Mouse (Mus musculus) brain, embryonic 14.5 days (tissue): Measurements from ENCODE around the gene Hibadh. TPM values are rescaled to one million over a fixed set of nuclear protein-coding genes. Genes with fewer than 3 reads are reported as not detected.

Experiments used
- DNase-seq: peaks from one replicate; pipeline ENCODE4 v3.0.0-alpha.2; 2011; ENCODE audit warnings: low read depth
- CTCF ChIP-seq: fragments of 200-500 bp; IDR thresholded peaks from 2 replicates; pipeline ENCODE4 v1.5.1; 2012; ENCODE audit warnings: inconsistent platforms, mild to moderate bottlenecking, moderate library complexity, borderline replicate concordance; ENCODE audit not compliant: insufficient read depth, insufficient read length; ENCODE audit errors: extremely low read depth
- POLR2A ChIP-seq: fragments of 200-500 bp; IDR thresholded peaks from 2 replicates; pipeline ENCODE4 v1.6.1; 2012; ENCODE audit warnings: mild to moderate bottlenecking, inconsistent platforms, borderline replicate concordance; ENCODE audit not compliant: poor library complexity, insufficient read depth, insufficient read length, severe bottlenecking; ENCODE audit errors: extremely low read depth
- polyA plus RNA-seq: library from polyadenylated mRNA; depleted of rRNA; stranded (reverse); fragments of >200 nt; gene quantifications from 2 replicates; pipeline ENCODE4 v1.2.3, GENCODE M21; 2012

Gene Hibadh
- polyA plus RNA-seq, 1 experiment = 34.2 TPM

DNA sequence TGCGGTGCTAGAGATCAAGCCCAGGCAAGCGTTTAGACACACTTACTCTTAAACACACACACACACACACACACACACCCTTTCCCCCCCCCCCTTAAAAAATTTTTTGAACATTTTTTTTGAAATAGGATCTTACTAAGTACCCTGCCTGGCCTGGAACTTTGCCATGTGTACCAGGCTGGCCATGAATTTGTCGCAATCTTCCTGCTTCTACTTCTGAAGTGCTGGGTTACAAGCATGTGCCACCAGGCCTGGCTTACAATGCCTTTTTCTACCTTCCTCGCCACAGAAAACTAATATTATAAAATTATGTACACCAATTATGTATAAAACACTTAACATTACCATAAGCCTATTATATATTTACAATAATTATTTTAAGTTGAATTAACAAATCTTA is 59.1 kb downstream of the Hibadh start:
- no peak for DNase-seq
- no peak for TF ChIP-seq CTCF
- no peak for TF ChIP-seq POLR2A

DNA sequence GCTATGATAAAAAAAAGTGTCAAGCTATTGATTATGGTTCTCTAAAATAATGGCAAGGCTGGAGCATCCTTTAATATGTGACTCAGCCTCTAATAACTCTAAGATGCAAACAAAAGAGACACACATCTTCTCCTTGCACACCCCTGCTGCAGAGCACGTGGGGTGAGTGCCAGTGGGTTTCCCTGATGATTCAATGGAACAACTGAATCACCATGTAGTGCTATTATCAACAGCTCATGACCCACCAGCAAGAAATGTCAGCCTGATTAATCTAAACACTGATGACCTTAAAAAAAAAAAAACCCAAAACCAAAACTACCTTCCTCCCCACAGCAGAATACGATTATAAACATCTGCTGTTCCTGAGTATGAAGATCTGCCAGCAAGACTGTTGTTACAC is 61.9 kb downstream of the Hibadh start:
- TF ChIP-seq POLR2A (no peak), CTCF (no peak)

DNA sequence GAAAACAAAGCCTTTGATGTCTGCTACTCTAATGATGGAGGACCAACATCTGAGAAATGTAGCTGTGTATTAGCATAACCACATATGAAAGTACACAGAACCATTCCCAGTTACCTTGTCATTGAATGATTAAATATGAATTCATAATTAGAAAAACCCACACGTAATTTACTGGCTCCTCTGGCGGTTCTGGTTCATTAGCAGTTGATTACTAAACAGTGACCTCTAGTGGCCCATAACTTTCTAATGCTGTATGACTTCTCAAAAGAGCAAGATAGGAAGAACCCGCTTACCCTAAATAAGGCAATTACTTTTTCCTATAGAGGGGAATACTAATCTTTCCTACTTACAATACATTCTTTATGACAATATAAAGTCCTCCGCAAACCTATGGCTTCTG is 62.9 kb downstream of the Hibadh start:
- TF ChIP-seq POLR2A (no peak), CTCF (peak; percentile 29; the same call in 1 of the 2 replicates)
- DNase-seq = peak; percentile 80

More for the DNA sequence above, 61.9 kb downstream of the Hibadh start:
- no peak for DNase-seq

DNA sequence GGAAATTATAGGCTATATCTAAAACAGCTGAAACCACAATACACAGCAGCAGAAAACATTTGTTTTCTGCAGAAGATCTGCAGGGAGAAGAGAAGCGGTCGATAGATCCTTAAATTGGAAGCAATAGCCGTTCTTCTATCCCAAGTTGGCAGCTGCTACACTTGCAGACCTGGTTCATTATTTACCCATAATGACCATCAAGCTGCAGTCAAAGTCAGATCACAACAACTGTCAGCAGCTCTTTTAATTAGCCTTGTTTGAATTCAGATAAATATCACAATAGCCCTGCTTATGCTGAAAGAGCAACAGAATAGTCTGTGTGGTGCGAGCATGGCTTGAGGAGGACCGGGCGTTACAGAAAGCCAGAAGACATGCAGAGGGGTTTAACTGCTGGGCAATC is 71.5 kb downstream of the Hibadh start:
- peak; percentile 68 for DNase-seq

DNA sequence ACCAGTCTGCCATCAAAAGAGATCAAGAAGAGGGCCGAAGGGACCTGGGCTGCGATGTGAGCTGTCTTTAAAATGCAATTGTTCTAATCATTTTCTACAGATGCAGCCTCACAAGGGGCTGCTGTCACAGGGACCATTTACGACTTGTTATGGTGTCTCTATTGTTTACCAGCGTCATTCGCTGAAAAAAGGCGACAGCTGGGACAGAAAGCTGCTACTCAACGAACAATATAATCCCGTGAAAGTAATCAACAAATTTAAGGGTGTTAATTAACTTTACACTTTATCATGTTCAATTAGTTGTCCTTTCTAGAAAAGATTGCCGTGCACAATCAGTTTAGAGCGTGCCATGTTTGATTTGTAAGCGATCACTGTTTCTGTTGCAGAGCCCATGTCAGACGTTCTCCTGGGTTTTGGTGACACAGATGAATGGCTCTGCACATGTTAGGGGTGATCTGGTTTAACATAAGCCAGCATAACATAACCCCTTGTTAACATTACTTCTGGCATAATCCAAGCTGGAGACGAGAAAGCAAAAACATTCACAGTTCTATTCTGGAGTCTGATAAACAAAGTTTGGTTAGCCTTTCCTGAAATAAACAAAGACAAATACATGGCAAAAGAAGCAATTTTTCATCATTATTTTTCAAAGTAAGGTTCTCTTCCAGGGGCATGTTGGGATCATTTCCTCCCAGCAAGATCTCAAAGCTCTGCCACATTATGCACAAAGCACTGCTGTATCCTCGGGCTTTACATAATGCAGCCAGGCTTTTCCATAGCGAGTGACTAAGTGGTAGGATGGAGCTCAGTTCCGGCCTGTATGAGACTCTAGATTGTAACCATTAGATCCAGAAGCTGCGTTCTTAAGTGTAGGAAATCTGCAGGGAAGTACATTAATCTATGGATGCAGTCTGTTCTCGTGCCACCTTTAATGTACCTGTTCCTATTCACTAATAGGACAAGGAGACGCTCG is 72.6 kb downstream of the Hibadh start:
- DNase-seq = peak; percentile 89
- no peak for TF ChIP-seq POLR2A
- no peak for TF ChIP-seq CTCF

More for the DNA sequence above, 71.5 kb downstream of the Hibadh start:
- TF ChIP-seq POLR2A = no peak
- no peak for TF ChIP-seq CTCF

DNA sequence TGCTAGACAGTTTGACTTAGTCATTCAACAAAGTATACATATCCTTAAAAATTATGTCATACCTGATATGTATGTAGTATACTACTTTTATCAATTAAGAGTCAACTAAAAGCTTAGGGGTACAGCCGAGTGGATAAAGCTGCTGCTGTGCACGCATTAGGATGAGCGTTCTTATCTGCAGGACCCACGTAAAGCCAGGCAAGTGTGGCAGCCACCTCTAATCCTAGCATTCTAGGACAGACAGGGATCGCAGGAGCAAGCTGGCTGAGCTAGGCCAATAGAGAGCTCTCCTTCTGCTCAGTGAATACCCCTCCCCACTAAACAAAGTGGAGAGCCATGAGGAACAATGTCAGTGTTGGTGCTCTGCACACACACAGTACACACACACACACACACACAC is 75.0 kb downstream of the Hibadh start:
- DNase-seq = no peak
- TF ChIP-seq POLR2A = no peak
- TF ChIP-seq CTCF = no peak

DNA sequence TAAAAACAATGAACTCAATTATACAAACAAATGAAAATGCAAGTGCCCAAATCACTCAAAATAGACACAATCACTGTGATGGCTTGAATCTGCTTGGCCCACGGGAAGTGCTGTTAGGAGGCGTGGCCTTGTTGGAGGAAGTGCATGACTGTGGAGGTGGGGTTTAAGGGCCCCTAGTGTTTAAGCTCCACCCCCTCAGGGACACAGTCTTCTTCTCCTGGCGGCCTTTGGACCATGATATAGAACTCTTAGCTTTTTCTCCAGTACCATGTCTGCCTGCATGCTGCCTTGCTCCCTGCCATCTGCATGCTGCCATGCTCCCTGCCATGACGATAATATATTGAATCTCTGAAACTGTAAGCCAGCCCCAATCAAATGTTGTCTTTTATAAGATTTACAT is 77.2 kb downstream of the Hibadh start:
- TF ChIP-seq CTCF (no peak), POLR2A (no peak)
- no peak for DNase-seq

DNA sequence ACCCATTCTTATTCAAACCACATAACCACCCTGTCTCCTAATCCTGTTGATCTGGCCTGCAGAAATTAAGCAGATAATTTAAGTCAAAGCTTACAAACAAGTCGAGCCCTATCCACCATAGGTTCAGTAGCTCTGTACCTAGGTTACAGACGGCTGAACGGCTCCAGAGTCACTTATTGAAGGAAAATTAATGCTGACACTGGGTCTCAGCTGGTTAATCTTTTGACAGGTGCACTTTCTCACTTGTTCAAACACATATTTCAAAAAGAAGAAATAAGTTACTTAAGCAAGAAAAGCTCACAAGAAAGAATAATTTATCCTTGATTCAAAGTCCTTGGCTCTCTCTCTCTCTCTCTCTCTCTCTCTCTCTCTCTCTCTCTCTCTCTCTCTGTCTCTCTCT is 81.1 kb downstream of the Hibadh start:
- TF ChIP-seq CTCF = no peak
- TF ChIP-seq POLR2A = no peak

DNA sequence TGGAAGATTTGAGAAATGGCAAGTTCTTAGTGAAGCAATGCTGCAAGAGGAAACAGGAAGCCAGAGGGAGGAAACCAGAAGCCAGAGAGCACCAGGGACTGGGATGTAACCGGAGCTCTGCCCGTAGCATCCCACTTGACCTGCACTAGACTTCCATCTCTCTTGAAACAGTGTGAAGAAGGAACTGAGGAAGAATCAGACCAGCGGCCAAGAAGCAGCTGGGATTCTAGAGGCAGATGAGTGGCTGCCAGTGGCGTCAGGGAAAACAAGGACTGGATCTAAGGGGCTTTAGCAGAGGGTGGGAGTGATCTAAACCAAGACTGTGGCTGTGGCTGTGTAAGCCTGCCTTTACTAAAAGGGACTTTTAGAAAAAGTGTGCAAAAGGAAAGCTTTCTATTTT is 95.8 kb downstream of the Hibadh start:
- peak; percentile 52 for DNase-seq
- TF ChIP-seq CTCF (no peak), POLR2A (no peak)

More for the DNA sequence above, 81.1 kb downstream of the Hibadh start:
- DNase-seq = no peak

DNA sequence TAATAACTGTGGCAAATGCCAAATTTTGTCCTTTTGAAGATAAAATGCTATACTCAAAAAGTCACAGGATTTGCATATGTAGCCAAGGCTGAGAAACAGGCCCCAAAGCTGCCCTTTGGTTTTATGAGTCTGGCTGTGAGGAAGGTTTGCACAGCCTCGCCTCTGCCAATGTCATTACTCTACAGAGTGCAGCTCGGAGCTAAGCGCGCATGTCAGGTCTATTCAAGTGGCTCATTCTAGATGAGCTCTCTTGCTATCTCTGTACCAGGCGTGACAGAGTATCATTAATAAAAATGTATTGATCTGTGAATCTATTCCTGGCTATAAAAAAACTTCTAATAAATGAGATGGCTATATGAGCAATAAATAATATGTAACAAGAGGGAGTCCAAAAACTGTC is 97.7 kb downstream of the Hibadh start:
- TF ChIP-seq POLR2A = no peak
- no peak for TF ChIP-seq CTCF
- DNase-seq = no peak

DNA sequence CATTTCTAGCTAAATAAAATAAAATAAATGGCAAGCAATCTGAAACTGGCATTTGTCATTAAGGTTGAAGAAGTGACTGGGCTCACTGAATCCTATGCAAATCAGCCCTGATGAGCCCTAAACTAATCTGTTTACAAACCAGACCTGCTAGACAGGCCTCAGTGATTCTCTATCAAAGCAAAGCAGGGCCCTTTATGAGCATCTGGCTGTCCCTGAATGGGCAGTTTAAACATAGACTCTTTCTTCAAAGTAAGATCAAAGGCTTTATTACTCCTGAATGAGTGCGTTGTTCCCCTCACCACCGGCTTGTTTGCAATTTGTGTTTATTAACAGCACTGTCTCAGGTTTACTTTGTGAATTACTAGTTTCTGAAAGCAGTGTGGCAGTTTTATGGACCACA is 100.3 kb downstream of the Hibadh start:
- TF ChIP-seq CTCF = no peak
- no peak for TF ChIP-seq POLR2A
- DNase-seq = peak; percentile 67
